Mouse (Mus musculus) intestine, embryonic 16.5 days (tissue): ENCODE measurements around the gene Ctnnbl1. TPM values are rescaled to one million over a fixed set of nuclear protein-coding genes. Genes with fewer than 3 reads are reported as not detected.
A peak's percentile ranks its signal among the peaks of the same experiment; 100 is the strongest.

Experiments
- ATAC-seq: fragments of 200-750 bp; cut with Nextera tagmentation; 2 replicates; pipeline ENCODE4 v1.8.0; 2017; ENCODE audit warnings: moderate TSS enrichment, moderate library complexity
- H3K27ac ChIP-seq: fragments of 300-500 bp; sonication (generic); 2 replicates; pipeline ENCODE4 v1.5.1; 2014; ENCODE audit warnings: mild to moderate bottlenecking, low read length
- H3K27me3 ChIP-seq: fragments of 300-500 bp; sonication (generic); replicated peaks from 2 replicates; pipeline ENCODE4 v1.6.1; 2014; ENCODE audit warnings: low read length, control low read depth, mixed read lengths; ENCODE audit not compliant: control insufficient read depth, insufficient read depth
- H3K36me3 ChIP-seq: fragments of 300-500 bp; sonication (generic); 2 replicates; pipeline ENCODE4 v1.6.1; 2014; ENCODE audit warnings: low read length, control low read depth; ENCODE audit not compliant: control insufficient read depth, insufficient read depth
- H3K4me1 ChIP-seq: fragments of 300-500 bp; sonication (generic); 2 replicates; pipeline ENCODE4 v1.6.1; 2014; ENCODE audit warnings: low read length, control low read depth, mixed read lengths; ENCODE audit not compliant: control insufficient read depth, insufficient read depth
- H3K4me2 ChIP-seq: fragments of 300-500 bp; sonication (generic); 2 replicates; pipeline ENCODE4 v1.6.1; 2014; ENCODE audit warnings: low read depth, low read length, control low read depth
- H3K4me3 ChIP-seq: fragments of 300-500 bp; sonication (generic); 2 replicates; pipeline ENCODE4 v1.5.1; 2014; ENCODE audit warnings: mild to moderate bottlenecking, low read length
- H3K9ac ChIP-seq: fragments of 300-500 bp; sonication (generic); 2 replicates; pipeline ENCODE4 v1.6.1; 2014; ENCODE audit warnings: low read depth, low read length
- H3K9me3 ChIP-seq: fragments of 300-500 bp; sonication (generic); 2 replicates; pipeline ENCODE4 v1.6.1; 2016; ENCODE audit warnings: low read length, control low read depth; ENCODE audit not compliant: control insufficient read depth
- WGBS: fragments of 180-500 bp; shearing (Covaris S2); extraction: QIAGEN DNeasy Blood & Tissue Kit; methylation state at CpG from one replicate; pipeline ENCODE4 v1.1.7; 2014; 5-methylcytosine and 5-hydroxymethylcytosine counted together
- polyA plus RNA-seq: library from polyadenylated mRNA; unstranded; fragments of >200 nt; fragmentation: Nextera tagmentation; extraction: Ambion mirVana; gene quantifications from 2 replicates; pipeline ENCODE4 v1.2.1, GENCODE M21; 2015

Gene Ctnnbl1
- polyA plus RNA-seq, 1 experiment from 2014 or later = 48.2 TPM

DNA sequence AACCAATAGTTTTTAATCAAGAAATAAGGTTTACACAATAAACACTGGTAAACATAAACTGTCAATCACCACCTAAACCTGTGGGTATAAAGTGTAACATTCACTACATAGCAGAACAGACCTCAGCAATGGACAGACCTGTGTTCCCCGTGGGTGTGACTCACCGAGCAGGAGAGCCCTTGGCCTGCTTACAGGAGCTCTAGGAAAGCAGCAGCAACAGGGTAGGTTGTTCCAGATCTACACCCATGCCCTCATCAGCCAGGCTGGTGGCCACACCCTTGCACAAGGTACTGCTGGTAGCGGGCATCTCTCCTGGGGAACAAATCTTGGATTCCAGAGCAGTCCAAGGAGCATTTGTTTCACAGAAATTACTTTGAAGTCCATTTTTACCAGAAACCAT lies 115.9 kb downstream of the Ctnnbl1 start:
- H3K36me3 ChIP-seq = no peaks in the 10 kb centered on the region
- H3K9ac ChIP-seq = no peak overlapping the region
- H3K4me2 ChIP-seq = no peak overlapping the region
- H3K4me1 ChIP-seq = no peaks in the 10 kb centered on the region
- H3K4me3 ChIP-seq = no peak overlapping the region
- WGBS = 71% methylated on average over 3 of the region's 3 CpGs
- H3K9me3 ChIP-seq = no peaks in the 10 kb centered on the region
- H3K27ac ChIP-seq = no peak overlapping the region
- H3K27me3 ChIP-seq = no peaks in the 10 kb centered on the region
- ATAC-seq = no peak

DNA sequence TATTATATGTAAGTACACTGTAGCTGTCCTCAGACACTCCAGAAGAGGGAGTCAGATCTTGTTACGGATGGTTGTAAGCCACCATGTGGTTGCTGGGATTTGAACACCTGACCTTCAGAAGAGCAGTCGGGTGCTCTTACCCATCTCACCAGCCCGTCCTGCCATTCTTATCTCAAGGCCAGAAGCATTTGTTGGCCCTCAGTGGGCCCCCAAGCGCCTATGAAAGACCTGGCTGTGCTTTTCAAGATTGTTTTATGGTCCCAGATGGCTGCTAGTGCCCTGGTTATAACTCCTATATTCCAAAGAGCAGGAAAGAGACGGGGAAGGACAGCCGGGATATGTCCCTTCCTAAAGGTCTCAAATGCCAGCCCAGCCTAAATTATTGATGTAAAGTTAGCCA lies 118.6 kb downstream of the Ctnnbl1 start:
- no peaks in the 10 kb centered on the region for H3K27me3 ChIP-seq
- ATAC-seq = peak; percentile 67
- WGBS = 54% methylated on average over 6 of the region's 6 CpGs
- H3K4me2 ChIP-seq = no peak overlapping the region
- no peak overlapping the region for H3K4me3 ChIP-seq
- H3K4me1 ChIP-seq = no peaks in the 10 kb centered on the region
- no peak overlapping the region for H3K9ac ChIP-seq
- no peaks in the 10 kb centered on the region for H3K9me3 ChIP-seq
- no peaks in the 10 kb centered on the region for H3K36me3 ChIP-seq
- no peak overlapping the region for H3K27ac ChIP-seq

GRCm38 (mm10) chr2:157857496-157857895 lies 120.3 kb downstream of the Ctnnbl1 start:
- Histone ChIP-seq H3K4me2 (no peak overlapping the region), H3K4me1 (no peaks in the 10 kb centered on the region), H3K36me3 (no peaks in the 10 kb centered on the region), H3K27me3 (no peaks in the 10 kb centered on the region), H3K9ac (no peak overlapping the region), H3K27ac (no peak overlapping the region), H3K9me3 (no peaks in the 10 kb centered on the region), H3K4me3 (no peak overlapping the region)
- 68% methylated on average over 3 of the region's 3 CpGs for WGBS
- ATAC-seq = no peak

GRCm38 (mm10) chr2:157858317-157858716 lies 121.1 kb downstream of the Ctnnbl1 start:
- H3K4me1 ChIP-seq = no peaks in the 10 kb centered on the region
- no peaks in the 10 kb centered on the region for H3K9me3 ChIP-seq
- 70% methylated on average over 7 of the region's 7 CpGs for WGBS
- no peaks in the 10 kb centered on the region for H3K27me3 ChIP-seq
- ATAC-seq = no peak
- H3K27ac ChIP-seq = no peak overlapping the region
- H3K4me3 ChIP-seq = no peak overlapping the region
- H3K4me2 ChIP-seq = no peak overlapping the region
- H3K9ac ChIP-seq = no peak overlapping the region
- H3K36me3 ChIP-seq = no peaks in the 10 kb centered on the region

GRCm38 (mm10) chr2:157859046-157859701 lies 122.0 kb downstream of the Ctnnbl1 start:
- no peak for ATAC-seq
- no peak overlapping the region for H3K9ac ChIP-seq
- H3K4me1 ChIP-seq = no peaks in the 10 kb centered on the region
- H3K4me2 ChIP-seq = no peak overlapping the region
- no peaks in the 10 kb centered on the region for H3K36me3 ChIP-seq
- H3K27ac ChIP-seq = no peak overlapping the region
- H3K9me3 ChIP-seq = no peaks in the 10 kb centered on the region
- 86% methylated on average over 8 of the region's 8 CpGs for WGBS
- no peaks in the 10 kb centered on the region for H3K27me3 ChIP-seq
- H3K4me3 ChIP-seq = no peak overlapping the region

- H3K9ac ChIP-seq = no peak overlapping the region
- H3K9me3 ChIP-seq = no peaks in the 10 kb centered on the region
- no peak overlapping the region for H3K4me3 ChIP-seq
- H3K4me1 ChIP-seq = no peaks in the 10 kb centered on the region
- no peaks in the 10 kb centered on the region for H3K36me3 ChIP-seq
- ATAC-seq = no peak
- H3K27me3 ChIP-seq = no peaks in the 10 kb centered on the region
- H3K4me2 ChIP-seq = no peak overlapping the region
- WGBS = 64% methylated on average over 10 of the region's 10 CpGs
- no peak overlapping the region for H3K27ac ChIP-seq
Observed at GRCm38 (mm10) chr2:157861273-157861944, 124.2 kb downstream of the Ctnnbl1 start.

DNA sequence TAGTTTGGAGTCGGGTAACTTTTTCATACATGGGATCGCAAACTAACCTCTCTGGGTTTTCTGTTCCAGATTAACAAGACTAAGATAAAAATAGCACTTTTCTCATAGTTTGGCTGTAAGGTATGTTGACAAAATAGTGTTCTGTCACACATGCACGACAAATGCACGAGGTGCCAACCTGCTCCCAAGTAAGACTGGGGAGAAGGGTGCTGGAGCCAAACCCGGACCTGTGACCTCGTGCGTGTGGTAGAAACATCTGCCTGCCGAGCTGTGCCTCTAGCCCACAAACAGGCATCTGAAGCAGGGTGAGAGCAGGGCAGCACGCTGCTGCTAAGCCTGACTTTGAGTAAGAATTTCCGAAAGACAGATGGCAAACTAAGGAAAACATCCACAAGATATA lies 125.1 kb downstream of the Ctnnbl1 start:
- Histone ChIP-seq H3K27ac (no peak overlapping the region), H3K4me1 (no peaks in the 10 kb centered on the region), H3K4me3 (no peak overlapping the region), H3K27me3 (no peaks in the 10 kb centered on the region), H3K4me2 (no peak overlapping the region), H3K9ac (no peak overlapping the region), H3K9me3 (no peaks in the 10 kb centered on the region), H3K36me3 (no peaks in the 10 kb centered on the region)
- WGBS = 81% methylated on average over 10 of the region's 10 CpGs
- no peak for ATAC-seq

DNA sequence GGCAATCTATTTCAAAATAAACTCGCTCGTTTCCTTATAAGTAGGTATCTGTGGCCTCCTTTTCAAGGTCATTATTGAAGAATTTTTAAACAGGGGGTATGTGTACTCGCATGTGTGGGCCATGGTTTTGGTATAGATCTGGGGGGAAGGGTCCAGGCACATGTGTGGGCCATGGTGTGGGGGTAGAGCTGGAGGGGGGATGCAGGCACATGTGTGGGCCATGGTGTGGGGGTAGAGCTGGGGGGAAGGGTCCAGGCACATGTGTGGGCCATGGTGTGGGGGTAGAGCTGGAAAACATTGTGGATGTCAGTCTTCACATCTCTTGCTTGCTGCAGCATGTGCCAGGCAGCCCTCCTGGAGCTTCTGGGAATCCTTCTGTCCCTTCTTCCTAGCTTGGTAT lies 129.9 kb downstream of the Ctnnbl1 start:
- no peaks in the 10 kb centered on the region for H3K9me3 ChIP-seq
- no peak overlapping the region for H3K4me3 ChIP-seq
- H3K4me1 ChIP-seq = no peaks in the 10 kb centered on the region
- no peaks in the 10 kb centered on the region for H3K36me3 ChIP-seq
- no peak overlapping the region for H3K9ac ChIP-seq
- WGBS = 65% methylated on average over 3 of the region's 3 CpGs
- no peak; the same call in 1 of the 2 replicates for ATAC-seq
- H3K27me3 ChIP-seq = no peaks in the 10 kb centered on the region
- no peak overlapping the region for H3K27ac ChIP-seq
- no peak overlapping the region for H3K4me2 ChIP-seq

DNA sequence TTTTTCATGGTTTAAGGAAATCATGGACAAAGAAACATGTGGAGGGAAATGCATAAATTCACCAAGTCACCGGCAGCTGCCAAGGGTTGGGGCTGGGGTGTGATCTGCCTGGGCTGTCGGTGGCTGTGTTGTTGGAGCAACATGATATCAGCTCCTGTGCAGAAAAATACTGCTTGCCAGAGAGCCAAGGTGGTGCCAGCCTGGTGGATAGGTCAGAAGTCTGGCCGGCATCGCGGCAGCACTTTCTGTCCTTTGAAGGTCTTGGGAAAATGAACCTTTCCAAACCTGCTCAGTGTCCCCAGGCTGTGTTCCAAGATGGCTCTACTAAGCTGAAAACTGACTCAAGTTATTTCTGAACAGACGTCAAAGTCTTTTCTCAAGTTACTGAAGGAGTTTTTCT lies 133.0 kb downstream of the Ctnnbl1 start:
- H3K27ac ChIP-seq = no peak overlapping the region
- no peaks in the 10 kb centered on the region for H3K9me3 ChIP-seq
- no peak overlapping the region for H3K4me2 ChIP-seq
- no peak overlapping the region for H3K4me3 ChIP-seq
- no peak overlapping the region for H3K9ac ChIP-seq
- no peaks in the 10 kb centered on the region for H3K36me3 ChIP-seq
- H3K4me1 ChIP-seq = no peaks in the 10 kb centered on the region
- no peaks in the 10 kb centered on the region for H3K27me3 ChIP-seq
- no peak for ATAC-seq
- 85% methylated on average over 6 of the region's 6 CpGs for WGBS

- Histone ChIP-seq H3K4me2 (no peak overlapping the region), H3K27ac (no peak overlapping the region), H3K27me3 (no peaks in the 10 kb centered on the region), H3K36me3 (no peaks in the 10 kb centered on the region), H3K9me3 (no peaks in the 10 kb centered on the region), H3K9ac (no peak overlapping the region), H3K4me3 (no peak overlapping the region), H3K4me1 (no peaks in the 10 kb centered on the region)
- no peak for ATAC-seq
- WGBS = 67% methylated on average over 6 of the region's 6 CpGs
Observed at GRCm38 (mm10) chr2:157873223-157873622, 136.0 kb downstream of the Ctnnbl1 start.
